Mouse (Mus musculus): ENCODE measurements around the gene Ins2.
A peak's percentile ranks its signal among the peaks of the same experiment; 100 is the strongest.

Gene Ins2

GRCm38 (mm10) chr7:142743281-142743680 is at the start of gene Ins2:
TSS of gene Ins2 (minus strand) at chr7:142743381.
- no peak for DNase-seq (ENCODE audit: low read depth, low spot score)

- no peak for DNase-seq (ENCODE audit: low read depth, low spot score)
Measured at GRCm38 (mm10) chr7:142792650-142793275, 49.6 kb upstream of the Ins2 start.

- DNase-seq (ENCODE audit: low read depth, low spot score), result no peak
Measured at GRCm38 (mm10) chr7:142789667-142790066, 46.5 kb upstream of the Ins2 start.

DNA sequence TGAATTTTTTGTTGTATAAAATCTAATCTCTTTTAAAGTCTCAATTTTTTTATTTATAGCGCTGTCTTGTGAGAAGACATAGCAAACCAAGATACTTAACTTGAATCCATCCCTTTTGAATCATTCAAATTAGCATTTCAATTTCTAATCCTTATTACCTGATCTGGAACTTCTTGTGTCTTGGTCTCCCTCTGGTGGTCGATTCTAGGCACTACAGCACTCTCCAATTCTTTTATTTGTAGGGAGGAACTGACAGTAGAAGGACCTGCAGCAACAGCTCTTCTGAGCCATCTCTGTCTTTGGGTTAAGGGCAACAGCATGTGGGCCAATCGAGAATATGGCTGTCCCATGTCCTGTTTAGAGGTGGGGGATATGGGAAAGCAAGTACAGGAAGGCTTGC is 5.4 kb downstream of the Ins2 start:
- DNase-seq (ENCODE audit: low read depth, low spot score), result peak; percentile 40

DNA sequence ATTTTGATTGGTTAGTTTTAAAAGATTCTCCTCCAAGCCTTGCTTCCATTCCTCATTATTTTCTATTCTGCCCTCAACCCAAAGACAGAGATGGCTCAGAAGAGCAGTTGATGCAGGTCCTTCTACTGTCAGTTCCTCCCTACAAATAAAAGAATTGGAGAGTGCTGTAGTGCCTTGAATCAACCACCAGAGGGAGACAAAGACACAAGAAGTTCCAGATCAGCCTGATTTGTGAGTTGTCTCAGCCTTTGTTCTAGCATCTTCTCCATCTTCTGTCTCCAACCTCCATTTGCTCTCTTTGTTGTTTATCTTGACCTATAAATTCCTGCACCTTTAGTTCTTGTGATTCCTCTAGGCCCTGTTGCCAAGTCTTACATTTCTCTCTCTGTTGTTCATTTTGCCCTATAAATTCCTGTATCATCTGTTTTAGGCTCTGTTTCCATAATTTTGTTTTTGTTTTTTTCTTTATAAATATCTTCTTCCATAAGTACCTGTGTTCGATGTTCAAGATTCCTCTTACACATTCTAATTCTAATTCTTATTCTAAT is 6.2 kb downstream of the Ins2 start:
- DNase-seq (ENCODE audit: low read depth, low spot score), result peak; percentile 38

DNA sequence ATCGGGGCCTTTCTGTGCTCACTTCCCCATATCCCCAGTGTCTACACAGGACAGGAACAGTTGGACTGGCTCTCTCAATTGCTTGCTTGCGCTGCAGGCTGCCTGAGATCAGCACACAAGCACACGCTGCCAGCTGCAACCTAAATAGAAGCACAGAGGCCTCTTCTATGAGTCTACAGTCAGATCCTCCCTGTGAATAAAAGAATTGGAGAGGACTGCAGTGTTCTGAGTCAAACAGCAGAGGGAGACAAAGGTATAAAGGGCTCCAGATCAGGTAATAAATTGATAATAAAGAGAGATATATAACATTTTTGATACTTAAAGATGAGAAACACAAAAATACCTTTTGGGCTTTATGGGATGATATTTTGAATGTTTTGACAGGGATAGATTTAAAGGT is 17.2 kb downstream of the Ins2 start:
- DNase-seq (ENCODE audit: low read depth, low spot score), result no peak

DNA sequence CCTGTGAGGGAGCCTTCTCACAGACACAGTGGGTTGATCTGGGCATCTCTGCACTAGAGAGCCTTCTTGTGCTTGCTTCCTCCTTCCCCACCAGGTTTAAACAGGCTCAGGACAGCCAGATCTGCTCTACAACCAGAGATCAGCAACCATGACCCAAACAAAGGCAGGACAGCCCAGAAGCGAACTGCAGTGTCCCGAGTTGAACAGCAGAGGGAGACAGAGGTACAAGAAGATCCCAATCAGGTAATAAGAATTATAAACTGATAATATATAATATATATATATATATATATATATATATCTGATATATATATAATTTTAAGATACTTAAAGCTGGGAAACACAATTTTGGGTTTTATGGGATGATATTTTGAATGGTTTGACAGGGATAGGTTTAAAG is 22.5 kb downstream of the Ins2 start:
- DNase-seq (ENCODE audit: low read depth, low spot score), result peak; percentile 15

GRCm38 (mm10) chr7:142714783-142715498 is 28.2 kb downstream of the Ins2 start:
- peak; percentile 16 for DNase-seq (ENCODE audit: low read depth, low spot score)

- DNase-seq (ENCODE audit: low read depth, low spot score), result no peak
Measured at GRCm38 (mm10) chr7:142706873-142707272, 36.3 kb downstream of the Ins2 start.

DNA sequence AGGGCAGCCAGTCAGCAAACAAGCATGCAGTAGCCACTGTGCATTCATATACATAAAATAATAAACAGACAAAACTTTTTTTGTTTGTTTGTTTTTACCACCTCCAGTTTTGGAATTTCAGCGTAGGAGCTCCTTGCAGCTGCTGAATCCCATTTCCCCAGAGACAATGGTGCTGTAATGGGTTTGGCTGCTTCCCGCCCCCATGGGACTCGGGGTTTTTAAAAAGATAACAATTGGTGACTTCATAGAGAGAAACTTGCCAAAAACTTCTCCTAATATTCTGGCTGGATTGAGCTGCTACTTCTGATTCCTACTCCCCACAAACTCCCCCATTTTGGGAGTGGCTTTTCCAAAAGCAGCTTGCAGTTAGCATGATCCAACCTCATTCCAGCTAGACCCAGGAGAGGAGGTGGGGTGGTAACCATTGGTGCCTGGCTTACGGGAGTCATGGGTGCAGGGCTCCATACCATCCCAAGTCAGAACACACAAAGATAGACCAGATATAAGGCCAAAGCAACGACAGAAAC is 43.8 kb downstream of the Ins2 start:
- DNase-seq (ENCODE audit: low read depth, low spot score), result no peak

DNA sequence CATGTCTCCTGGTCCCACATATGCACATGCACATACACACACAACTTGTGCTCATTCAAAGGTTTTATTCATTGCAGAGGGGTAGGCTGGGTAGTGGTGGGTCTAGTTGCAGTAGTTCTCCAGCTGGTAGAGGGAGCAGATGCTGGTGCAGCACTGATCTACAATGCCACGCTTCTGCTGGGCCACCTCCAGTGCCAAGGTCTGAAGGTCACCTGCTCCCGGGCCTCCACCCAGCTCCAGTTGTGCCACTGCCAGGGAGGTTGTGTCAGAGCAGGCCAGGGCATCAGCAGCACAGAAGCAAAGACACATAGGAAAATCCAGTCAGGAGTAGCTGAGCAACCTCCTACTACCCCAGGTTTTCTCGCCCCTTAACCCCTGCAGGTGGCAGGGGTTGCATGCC is 64.6 kb downstream of the Ins2 start:
- DNase-seq (ENCODE audit: low read depth, low spot score), result no peak

GRCm38 (mm10) chr7:142675644-142676043 is 67.5 kb downstream of the Ins2 start:
- DNase-seq (ENCODE audit: low read depth, low spot score), result peak; percentile 41

GRCm38 (mm10) chr7:142675141-142675540 is 68.0 kb downstream of the Ins2 start:
- no peak for DNase-seq (ENCODE audit: low read depth, low spot score)

- peak; percentile 20 for DNase-seq (ENCODE audit: low read depth, low spot score)
Measured at GRCm38 (mm10) chr7:142672120-142672519, 71.1 kb downstream of the Ins2 start.

DNA sequence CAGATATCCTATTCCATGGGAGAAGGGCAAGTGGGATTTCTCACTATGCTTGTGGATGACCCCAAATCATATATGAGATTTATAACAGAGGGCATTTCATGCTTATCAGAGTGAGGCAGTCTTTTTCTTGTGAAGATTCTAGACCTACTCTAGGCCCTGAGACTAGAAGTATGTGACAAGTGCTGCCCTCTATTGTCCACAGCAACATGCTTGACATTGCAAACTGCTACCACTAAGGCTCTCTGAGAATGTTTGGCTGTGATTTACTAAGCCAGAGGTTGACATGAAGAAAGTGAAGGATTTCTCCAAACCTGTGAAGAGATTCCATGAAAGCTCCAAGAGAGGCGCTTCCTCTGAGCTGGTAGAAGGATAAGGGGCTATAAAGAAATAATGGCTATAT is 72.1 kb downstream of the Ins2 start:
- DNase-seq (ENCODE audit: low read depth, low spot score), result no peak

- DNase-seq (ENCODE audit: low read depth, low spot score), result no peak
Measured at GRCm38 (mm10) chr7:142669751-142670625, 73.2 kb downstream of the Ins2 start, which contains the start of gene Gm49394. TSS of gene Gm49394 (minus strand) at chr7:142669942.

GRCm38 (mm10) chr7:142668328-142668727 is 74.9 kb downstream of the Ins2 start:
- no peak for DNase-seq (ENCODE audit: low read depth, low spot score)

GRCm38 (mm10) chr7:142667521-142667920 is 75.7 kb downstream of the Ins2 start:
- DNase-seq (ENCODE audit: low read depth, low spot score), result no peak

DNA sequence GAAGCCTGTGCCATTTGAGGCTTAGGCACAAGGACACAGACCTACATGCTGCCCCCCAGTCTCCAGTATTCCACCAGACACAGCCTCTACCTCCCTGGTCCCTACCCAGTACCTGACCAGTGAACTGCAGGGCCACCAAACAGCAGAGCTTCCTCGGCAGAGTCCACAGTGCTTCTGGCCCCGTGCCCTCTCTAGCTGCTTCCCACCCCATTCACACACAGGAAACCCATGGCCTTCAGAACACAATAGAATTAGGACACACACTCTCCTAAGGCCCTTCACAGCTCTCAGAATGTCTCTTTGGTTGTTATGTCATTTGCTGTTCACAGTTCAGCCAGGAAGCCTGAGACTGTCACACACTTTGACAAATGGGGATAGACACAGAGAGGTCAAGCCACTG is 76.5 kb downstream of the Ins2 start, which contains the start of gene Igf2:
Igf2 (minus strand) TSS at position 158 of the 400 bp plus-strand sequence.
- no peak for DNase-seq (ENCODE audit: low read depth, low spot score)

DNA sequence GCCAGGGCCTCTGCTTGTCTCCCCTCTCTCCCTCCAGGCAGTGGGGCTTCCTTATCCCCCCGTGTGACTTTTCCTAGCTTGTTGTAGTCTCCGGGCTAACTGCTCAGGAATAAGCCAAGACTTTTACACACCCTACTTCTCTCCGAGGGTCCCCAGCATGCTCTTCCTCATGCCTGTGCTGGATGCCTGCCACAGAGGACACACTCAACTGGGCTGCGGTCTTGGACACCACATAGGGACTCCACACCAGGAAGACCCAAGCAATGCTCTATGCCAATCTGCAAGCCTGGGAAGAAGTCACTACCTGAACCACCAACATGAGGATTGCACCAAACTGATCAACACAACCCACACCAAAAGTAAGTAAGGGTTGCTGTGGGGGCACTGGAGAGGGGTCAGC is 77.1 kb downstream of the Ins2 start:
- no peak for DNase-seq (ENCODE audit: low read depth, low spot score)

- DNase-seq (ENCODE audit: low read depth, low spot score), result no peak
Measured at GRCm38 (mm10) chr7:142665364-142665763, 77.8 kb downstream of the Ins2 start.
